Mouse (Mus musculus) embryonic stem cell, embryonic (primary cell): Measurements from ENCODE around the gene Mapk8ip1.

Experiments used
- CTCF ChIA-PET, 4 experiments: fragments of 300-600 bp in 2 of 4; fragments of 350-600 bp in 2 of 4; sonication (Branson Sonifier 250); formaldehyde crosslinking; loops; one replicate each; lab custom pipeline; 2022; ENCODE audit warnings: inconsistent platforms in 2 of 4; lab: Charles Lee
- POLR2A ChIA-PET, 4 experiments: fragments of 300-600 bp in 2 of 4; fragments of 350-600 bp in 2 of 4; sonication (Branson Sonifier 250); formaldehyde crosslinking; loops; one replicate each; lab custom pipeline; 2022; ENCODE audit warnings: antibody characterized with exemption in 4 of 4, inconsistent platforms in 1 of 4; lab: Charles Lee

The Mapk8ip1 gene

DNA sequence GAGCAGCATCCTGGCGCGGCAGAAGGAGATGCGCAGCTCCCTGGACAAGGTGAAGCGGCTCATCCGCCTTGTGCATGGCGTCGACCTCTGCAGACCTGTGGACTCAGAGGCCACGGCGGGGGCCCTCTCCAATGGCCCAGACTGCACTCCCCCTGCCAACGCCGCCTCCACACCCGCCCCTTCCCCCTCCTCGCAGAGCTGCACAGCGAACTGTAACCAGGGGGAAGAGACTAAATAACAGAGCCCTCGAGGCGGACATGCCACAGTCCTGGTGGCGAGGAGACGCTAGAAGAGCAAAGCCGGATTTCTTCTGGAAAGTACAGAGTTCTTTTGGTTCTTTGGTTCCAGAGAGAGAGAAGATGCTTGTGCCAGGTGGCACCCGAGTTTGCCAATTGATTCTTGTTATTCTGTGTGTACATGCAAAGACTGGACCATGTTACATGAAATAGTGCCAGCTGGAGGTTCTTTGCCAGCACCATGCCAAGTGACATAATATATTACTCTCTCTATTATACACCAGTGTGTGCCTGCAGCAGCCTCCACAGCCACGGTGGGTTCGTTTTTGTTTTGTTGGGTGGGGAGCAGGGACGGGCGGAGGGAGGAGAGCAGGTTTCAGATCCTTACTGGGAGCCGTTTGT lies 40.8 kb downstream of the Mapk8ip1 start:
- ChIA-PET CTCF (interaction anchor here in 2 of 4 experiments (0.6 to 1.0 kb wide), 2 partner anchors 126 to 379 kb away, joined by 3 read pairs; no protein-coding TSS in a partner anchor), POLR2A (interaction anchor here in 2 of 4 experiments (1.1 to 1.8 kb wide), 5 partner anchors 9 to 50 kb away, joined by 3 to 5 read pairs (median 3); partner anchors contain the start of genes Large2 (in 1 of the 2) and Pex16 (in 1 of the 2))

DNA sequence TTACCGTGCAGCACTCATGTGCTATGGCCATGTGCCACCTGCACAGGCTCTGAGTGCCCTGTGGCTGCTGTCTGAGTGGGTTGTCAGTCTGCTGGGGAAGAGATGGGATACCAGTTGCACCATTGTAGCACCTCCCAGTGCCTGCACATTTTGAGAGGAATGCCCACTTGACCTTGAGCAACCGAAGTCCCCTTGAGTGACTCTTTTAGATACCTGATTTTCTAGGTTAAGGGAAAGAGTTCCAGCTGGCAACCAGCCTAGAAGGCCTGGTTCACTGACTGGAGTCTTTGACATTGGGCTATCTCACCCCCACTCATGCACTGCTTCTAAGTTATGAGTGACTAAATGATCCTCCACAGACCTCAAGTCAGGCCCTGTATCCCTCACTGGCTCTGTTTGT lies 41.8 kb downstream of the Mapk8ip1 start:
- POLR2A ChIA-PET, result interaction anchor here in 2 of 4 experiments (1.1 to 1.8 kb wide), 5 partner anchors 7 to 51 kb away, joined by 3 to 6 read pairs (median 3); partner anchors contain the start of genes Large2 (in 1 of the 2) and Pex16 (in 1 of the 2)

DNA sequence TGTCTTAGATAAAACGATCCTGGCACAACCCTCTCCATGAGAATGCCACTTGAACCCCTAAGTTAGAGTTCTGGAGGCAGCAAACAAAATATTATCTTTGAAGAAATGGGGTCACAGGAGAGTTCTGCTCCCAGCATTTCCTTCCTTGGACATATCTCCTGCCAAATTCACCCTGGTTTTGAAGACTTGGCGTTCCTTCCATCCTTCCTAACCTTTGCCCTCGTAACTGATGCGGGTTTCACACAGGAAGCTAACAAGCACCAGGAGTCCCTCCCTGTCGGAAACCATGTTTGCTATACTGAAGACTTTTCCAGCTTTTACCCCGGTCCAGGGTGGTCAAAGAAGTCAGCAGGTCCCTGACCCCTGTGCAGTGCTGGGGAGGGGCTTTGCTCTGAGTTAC lies 46.8 kb downstream of the Mapk8ip1 start:
- CTCF ChIA-PET, result interaction anchor here in 2 of 4 experiments (0.6 to 1.2 kb wide), 2 partner anchors 299 to 424 kb away, joined by 3 to 4 read pairs; no protein-coding TSS in a partner anchor
- POLR2A ChIA-PET, result no interaction called here

More for the DNA sequence above, 41.8 kb downstream of the Mapk8ip1 start:
- CTCF ChIA-PET, result no interaction called here

DNA sequence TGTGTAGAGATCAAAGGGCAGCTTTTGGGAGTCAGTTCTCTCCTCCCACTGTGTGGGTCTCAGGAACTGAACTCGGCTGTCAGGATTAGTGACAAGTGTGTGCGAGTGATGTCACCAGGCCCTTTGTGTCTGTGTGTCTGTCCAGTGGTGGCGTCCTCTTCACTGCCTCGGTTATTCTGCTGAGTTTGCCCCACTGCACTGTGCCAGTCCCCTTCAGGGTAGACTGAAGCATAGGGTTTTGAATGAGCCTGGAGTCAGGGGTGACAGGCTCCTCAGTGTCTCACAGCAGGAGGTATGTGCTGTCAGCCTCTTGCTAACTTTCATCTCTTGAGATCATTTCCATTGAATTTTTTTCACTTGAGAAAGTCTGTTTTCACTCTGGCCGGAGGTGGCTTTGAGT lies 47.7 kb downstream of the Mapk8ip1 start:
- POLR2A ChIA-PET, result no interaction called here
- CTCF ChIA-PET, result interaction anchor here in 1 of 4 experiments (1.2 kb wide), 1 partner anchor 423 kb away, joined by 3 read pairs; no protein-coding TSS in a partner anchor

DNA sequence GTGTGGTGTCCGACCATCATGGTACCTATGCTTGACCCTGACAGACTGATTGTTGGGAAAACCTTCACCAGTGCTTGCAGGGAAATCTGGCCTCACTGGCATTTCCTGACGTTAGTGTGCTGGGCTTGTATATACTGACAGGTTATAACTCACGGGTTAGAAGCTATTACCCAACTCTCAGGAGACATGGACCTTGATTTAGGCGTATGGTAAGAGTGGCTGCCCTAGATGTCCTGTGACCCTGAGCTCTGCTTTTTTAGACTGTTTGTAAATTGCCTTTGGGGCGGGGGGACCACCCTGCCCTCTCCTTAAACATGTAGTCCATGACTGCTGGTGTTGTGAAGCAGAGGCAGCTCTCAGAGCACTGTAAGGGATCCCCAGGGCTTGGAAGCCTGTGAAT lies 50.4 kb downstream of the Mapk8ip1 start:
- CTCF ChIA-PET, result no interaction called here
- POLR2A ChIA-PET, result interaction anchor here in 2 of 4 experiments (0.6 to 1.4 kb wide), 4 partner anchors 7 to 17 kb away, joined by 3 to 4 read pairs (median 3); no protein-coding TSS in a partner anchor

DNA sequence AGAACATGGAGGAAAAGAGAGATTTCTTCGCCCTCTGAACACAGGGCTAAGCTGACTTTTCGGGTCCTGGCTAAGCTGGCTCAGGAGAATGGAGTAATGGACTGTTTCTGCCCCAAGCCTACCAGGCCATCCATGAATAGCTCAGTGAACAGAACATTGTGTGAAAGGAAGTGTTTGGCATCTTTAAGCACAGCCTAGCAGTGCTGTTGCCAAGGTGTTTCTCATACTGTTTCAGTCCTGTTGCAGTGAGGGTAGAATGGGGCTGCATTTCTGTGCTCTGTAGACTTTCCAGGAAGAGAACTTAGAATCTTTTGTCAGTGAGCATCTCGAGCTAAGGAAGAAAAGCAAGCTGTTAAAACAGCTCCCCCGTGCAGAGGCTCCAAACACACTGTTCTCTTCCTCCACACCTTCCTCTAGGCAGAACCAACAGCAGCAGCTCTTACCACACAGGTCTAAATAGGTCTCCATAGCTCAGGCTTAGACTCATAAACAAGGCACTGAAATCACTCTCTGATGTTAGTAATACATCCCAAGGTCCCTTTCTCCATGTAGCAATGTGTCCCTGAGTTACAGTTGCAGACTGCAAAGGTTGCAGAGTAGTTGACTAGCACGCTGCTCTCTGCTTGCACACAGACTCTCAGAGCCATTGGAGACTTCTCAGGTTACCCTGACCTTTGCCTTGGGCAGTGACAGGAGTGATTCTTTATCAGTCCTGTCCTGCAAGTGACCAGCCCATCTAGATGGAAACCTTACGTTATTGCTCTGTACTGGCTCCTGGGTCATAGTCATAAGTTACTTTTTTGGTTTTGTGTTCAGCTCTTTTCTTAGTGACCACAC lies 51.3 kb downstream of the Mapk8ip1 start:
- ChIA-PET CTCF (interaction anchor here in 2 of 4 experiments (0.6 to 0.7 kb wide), 2 partner anchors 50 to 155 kb away, joined by 3 read pairs; no protein-coding TSS in a partner anchor), POLR2A (interaction anchor here in 2 of 4 experiments (0.7 to 1.8 kb wide), 4 partner anchors 8 to 141 kb away, joined by 3 to 6 read pairs (median 3); partner anchors contain the start of genes Large2 (in 1 of the 2) and Pex16 (in 1 of the 2))

DNA sequence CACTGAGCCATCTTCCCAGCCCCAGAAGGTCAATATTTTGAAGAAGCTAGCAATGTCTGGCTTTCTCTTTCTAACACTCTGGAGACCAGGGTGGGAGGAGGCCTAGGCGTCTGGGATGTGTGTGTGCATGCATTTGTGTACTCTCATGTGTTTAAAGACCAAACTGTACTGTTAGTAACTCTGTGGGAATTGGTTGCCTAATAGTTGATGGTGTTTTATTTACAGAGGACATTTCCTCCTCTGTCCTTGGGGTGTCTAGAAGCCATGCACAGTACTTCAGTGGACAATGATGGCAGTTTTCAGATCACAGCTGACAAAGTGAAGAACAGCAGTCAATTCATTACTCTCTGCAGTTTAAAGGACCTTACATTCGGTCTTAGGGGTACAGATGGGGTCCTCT lies 53.9 kb downstream of the Mapk8ip1 start:
- CTCF ChIA-PET, result no interaction called here
- POLR2A ChIA-PET, result interaction anchor here in 2 of 4 experiments (0.6 to 1.6 kb wide), 2 partner anchors 20 to 23 kb away, joined by 4 to 10 read pairs; no protein-coding TSS in a partner anchor

DNA sequence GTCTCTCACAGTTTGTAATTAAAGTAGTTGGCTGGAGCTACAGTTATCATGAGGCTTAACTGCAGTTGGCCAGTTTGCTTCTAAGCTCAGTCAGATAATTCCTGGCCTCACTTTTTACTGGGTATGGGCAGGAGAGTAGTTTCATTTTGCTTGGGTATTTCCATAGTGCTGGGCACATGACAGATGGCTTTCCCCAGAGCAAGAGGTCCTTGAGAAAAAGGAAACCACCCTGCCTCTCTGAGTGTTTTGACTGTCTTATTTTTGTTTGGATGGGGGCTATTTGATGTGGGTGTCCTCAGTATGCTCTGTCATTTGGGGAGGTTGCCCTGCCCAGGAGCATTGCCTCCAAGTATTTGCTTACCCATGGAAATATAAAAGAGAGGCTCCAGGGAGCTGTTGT lies 58.6 kb downstream of the Mapk8ip1 start:
- CTCF ChIA-PET, result interaction anchor here in 1 of 4 experiments (1.0 to 1.2 kb wide), 2 partner anchors 25 to 66 kb away, joined by 3 to 4 read pairs; no protein-coding TSS in a partner anchor
- POLR2A ChIA-PET, result interaction anchor here in 1 of 4 experiments (1.1 to 1.4 kb wide), 2 partner anchors 9 to 11 kb away, joined by 3 to 4 read pairs; no protein-coding TSS in a partner anchor
